Mouse (Mus musculus): Measurements from ENCODE around the gene March4. TPM values are rescaled to one million over a fixed set of nuclear protein-coding genes. Genes with fewer than 3 reads are reported as not detected.

The March4 gene
- polyA plus RNA-seq, 1 experiment from 2014 or later, result not detected

DNA sequence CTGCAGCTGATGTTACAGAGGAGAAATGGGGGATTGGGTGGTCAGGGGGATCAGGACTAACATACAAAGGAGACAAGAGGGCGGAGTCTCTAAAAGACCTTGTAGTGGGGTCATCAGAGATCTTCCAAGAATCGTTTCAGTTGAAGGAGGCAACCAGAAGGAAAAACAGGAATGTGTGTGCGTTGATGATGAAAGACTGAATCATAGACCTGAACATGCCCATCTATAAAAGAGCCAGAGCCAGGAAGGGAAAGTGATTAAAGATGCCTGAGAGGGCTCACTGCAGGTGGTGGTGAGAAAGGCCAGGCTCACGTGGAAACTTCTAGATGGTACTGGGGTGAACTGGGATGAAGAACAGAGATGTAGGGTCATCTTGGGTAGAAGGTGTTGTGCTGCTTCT, 27.2 kb downstream of the March4 start:
- no peaks in the 10 kb centered on the region for H3K27me3 ChIP-seq (ENCODE audit: insufficient read depth, low read length)
- H3K4me3 ChIP-seq (replicated peaks; ENCODE audit: low read depth, low read length), result no peak overlapping the region
- no peak for DNase-seq (ENCODE audit: low spot score)
- no peaks in the 10 kb centered on the region for H3K9me3 ChIP-seq (replicated peaks; ENCODE audit: low read length)
- H3K9ac ChIP-seq (ENCODE audit: low read depth, low read length), result no peak overlapping the region
- ATAC-seq (replicated peaks; ENCODE audit: low FRiP score, low read depth), result no peak
- TF ChIP-seq CTCF (IDR thresholded peaks at IDR 0.05; ENCODE audit: low read depth), result no peak
- 73% methylated on average over 4 of the region's 4 CpGs for WGBS
- H3K27ac ChIP-seq, result no peak overlapping the region
- H3K36me3 ChIP-seq (ENCODE audit: insufficient read depth, low read length), result no peaks in the 10 kb centered on the region
- no peaks in the 10 kb centered on the region for H3K4me1 ChIP-seq (replicated peaks; ENCODE audit: insufficient read depth, low read length)
- H3K4me2 ChIP-seq (ENCODE audit: low read length), result no peak overlapping the region

DNA sequence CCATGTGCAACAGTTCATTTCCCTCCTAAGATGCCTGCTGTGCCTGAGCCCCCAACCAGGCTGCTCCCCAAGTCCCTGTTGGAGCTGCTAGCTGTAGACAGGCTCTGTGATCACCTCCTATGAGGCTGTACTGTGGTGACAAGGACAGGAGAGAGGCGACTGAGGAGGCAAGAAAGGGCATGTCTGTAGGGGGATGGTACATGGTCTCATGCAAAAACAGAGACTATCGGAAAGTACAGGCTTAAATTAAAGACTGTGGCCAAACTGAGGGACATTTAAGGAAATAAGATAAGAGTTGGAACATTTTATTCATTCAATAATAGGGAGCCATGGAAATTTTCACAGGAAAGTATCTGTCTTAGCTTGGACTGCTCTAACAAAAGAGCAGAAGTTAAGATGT, 29.1 kb downstream of the March4 start:
- Histone ChIP-seq H3K27ac (no peak overlapping the region), H3K27me3 (ENCODE audit: insufficient read depth, low read length) (no peaks in the 10 kb centered on the region), H3K36me3 (ENCODE audit: insufficient read depth, low read length) (no peaks in the 10 kb centered on the region), H3K4me3 (replicated peaks; ENCODE audit: low read depth, low read length) (no peak overlapping the region), H3K4me2 (ENCODE audit: low read length) (no peak overlapping the region), H3K9ac (ENCODE audit: low read depth, low read length) (no peak overlapping the region), H3K4me1 (replicated peaks; ENCODE audit: insufficient read depth, low read length) (no peaks in the 10 kb centered on the region), H3K9me3 (replicated peaks; ENCODE audit: low read length) (no peaks in the 10 kb centered on the region)
- no peak for TF ChIP-seq CTCF (IDR thresholded peaks at IDR 0.05; ENCODE audit: low read depth)
- DNase-seq (ENCODE audit: low spot score) (no peak), ATAC-seq (replicated peaks; ENCODE audit: low FRiP score, low read depth) (no peak)
- 86% methylated on average over 2 of the region's 2 CpGs for whole genome bisulfite sequencing

DNA sequence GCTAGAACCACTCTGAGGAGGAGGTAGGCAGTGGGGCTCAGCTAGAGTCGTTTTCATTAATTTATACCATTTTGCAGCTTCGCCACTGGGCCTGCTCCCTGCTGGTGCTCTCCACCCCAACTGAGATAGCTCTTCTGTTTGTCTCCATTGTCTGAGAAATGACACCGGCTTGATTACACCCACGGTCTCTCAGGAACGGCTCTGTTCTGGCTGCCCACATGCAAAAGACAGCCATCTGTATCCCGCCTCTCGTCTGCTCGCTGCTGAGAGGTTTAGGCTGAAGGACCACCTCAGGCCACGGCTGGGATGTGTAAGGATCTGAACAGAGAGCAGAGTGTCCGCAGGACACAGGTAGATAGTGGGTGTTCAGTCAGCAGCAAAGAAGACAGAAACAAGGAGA, 30.5 kb downstream of the March4 start:
- no peaks in the 10 kb centered on the region for H3K27me3 ChIP-seq (ENCODE audit: insufficient read depth, low read length)
- ATAC-seq (replicated peaks; ENCODE audit: low FRiP score, low read depth) (no peak), DNase-seq (ENCODE audit: low spot score) (no peak)
- H3K27ac ChIP-seq, result no peak overlapping the region
- no peak overlapping the region for H3K9ac ChIP-seq (ENCODE audit: low read depth, low read length)
- H3K9me3 ChIP-seq (replicated peaks; ENCODE audit: low read length), result no peaks in the 10 kb centered on the region
- no peak for TF ChIP-seq CTCF (IDR thresholded peaks at IDR 0.05; ENCODE audit: low read depth)
- no peaks in the 10 kb centered on the region for H3K4me1 ChIP-seq (replicated peaks; ENCODE audit: insufficient read depth, low read length)
- no peak overlapping the region for H3K4me2 ChIP-seq (ENCODE audit: low read length)
- 59% methylated on average over 10 of the region's 10 CpGs for WGBS
- H3K4me3 ChIP-seq (replicated peaks; ENCODE audit: low read depth, low read length), result no peak overlapping the region
- H3K36me3 ChIP-seq (ENCODE audit: insufficient read depth, low read length), result no peaks in the 10 kb centered on the region

DNA sequence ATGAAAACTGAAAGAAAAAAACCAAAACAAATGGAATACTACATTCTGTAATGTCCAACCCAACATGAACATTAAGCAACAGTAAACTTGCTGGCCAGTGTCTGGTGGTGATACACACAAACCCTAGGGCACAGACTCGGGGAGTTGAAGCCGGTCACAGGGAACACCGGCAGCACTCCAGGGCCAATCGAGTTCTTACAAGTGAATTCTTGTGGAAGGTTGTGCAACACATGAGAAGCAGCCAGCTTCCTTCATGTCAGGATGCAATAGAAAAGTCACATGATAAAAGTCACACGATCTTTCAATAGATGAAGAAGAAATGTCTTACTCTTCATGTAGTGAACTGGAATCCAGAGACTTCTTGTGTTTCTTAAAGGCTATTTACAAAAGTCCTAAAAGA, 39.1 kb downstream of the March4 start:
- Histone ChIP-seq H3K27me3 (ENCODE audit: insufficient read depth, low read length) (no peaks in the 10 kb centered on the region), H3K4me2 (ENCODE audit: low read length) (no peak overlapping the region)
- no peak for DNase-seq (ENCODE audit: low spot score)

DNA sequence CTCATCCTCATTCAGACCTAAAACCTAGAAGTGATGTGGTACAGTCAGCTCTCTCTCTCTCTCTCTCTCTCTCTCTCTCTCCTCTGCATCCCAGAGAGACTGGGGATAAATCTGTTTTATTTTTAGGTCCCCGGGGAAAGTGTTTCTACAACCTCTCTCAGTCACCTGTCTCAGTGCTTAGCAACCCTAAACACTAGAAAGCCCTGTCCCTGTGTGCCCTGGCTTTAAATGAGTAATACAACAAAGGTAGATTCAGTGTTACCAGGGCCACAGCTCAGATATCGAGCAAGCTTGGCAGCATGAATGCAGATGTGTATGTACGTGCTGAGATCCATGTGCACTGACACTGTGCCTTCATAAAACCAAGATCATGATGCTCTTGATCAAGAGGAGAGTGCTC, 43.3 kb downstream of the March4 start:
- WGBS, result 81% methylated on average over 3 of the region's 3 CpGs
- H3K27ac ChIP-seq, result no peak overlapping the region
- H3K9ac ChIP-seq (ENCODE audit: low read depth, low read length), result no peak overlapping the region
- TF ChIP-seq CTCF (IDR thresholded peaks at IDR 0.05; ENCODE audit: low read depth), result no peak
- H3K9me3 ChIP-seq (replicated peaks; ENCODE audit: low read length), result no peaks in the 10 kb centered on the region
- H3K4me1 ChIP-seq (replicated peaks; ENCODE audit: insufficient read depth, low read length), result no peaks in the 10 kb centered on the region
- H3K4me2 ChIP-seq (ENCODE audit: low read length), result no peak overlapping the region
- no peaks in the 10 kb centered on the region for H3K36me3 ChIP-seq (ENCODE audit: insufficient read depth, low read length)
- DNase-seq (ENCODE audit: low spot score) (no peak), ATAC-seq (replicated peaks; ENCODE audit: low FRiP score, low read depth) (no peak)
- no peak overlapping the region for H3K4me3 ChIP-seq (replicated peaks; ENCODE audit: low read depth, low read length)
- no peaks in the 10 kb centered on the region for H3K27me3 ChIP-seq (ENCODE audit: insufficient read depth, low read length)

More for the DNA sequence above, 39.1 kb downstream of the March4 start:
- Histone ChIP-seq H3K9me3 (replicated peaks; ENCODE audit: low read length) (no peaks in the 10 kb centered on the region), H3K4me1 (replicated peaks; ENCODE audit: insufficient read depth, low read length) (no peaks in the 10 kb centered on the region), H3K27ac (no peak overlapping the region), H3K36me3 (ENCODE audit: insufficient read depth, low read length) (no peaks in the 10 kb centered on the region), H3K9ac (ENCODE audit: low read depth, low read length) (no peak overlapping the region), H3K4me3 (replicated peaks; ENCODE audit: low read depth, low read length) (no peak overlapping the region)
- no peak for TF ChIP-seq CTCF (IDR thresholded peaks at IDR 0.05; ENCODE audit: low read depth)
- 89% methylated on average over 5 of the region's 5 CpGs for WGBS
- ATAC-seq (replicated peaks; ENCODE audit: low FRiP score, low read depth), result no peak

DNA sequence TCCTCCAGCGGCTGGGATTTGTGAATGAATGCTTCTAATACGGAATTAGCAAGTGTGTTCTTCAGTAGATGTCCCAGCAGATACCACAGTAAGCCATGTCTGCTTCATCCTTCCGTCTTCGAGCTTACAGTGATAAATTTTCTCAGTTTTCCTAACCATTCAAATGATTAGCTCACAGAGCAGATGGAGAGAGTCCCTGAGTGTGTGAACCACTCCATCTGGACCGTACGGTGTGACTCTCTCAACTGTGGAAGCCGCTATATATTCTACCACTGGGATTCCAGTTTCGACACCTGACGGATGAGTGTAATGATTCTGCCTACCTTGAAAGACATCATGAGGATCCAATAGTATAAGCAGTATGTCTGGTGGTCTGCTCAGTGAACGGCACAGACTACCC, 44.1 kb downstream of the March4 start:
- Histone ChIP-seq H3K27me3 (ENCODE audit: insufficient read depth, low read length) (no peaks in the 10 kb centered on the region), H3K4me3 (replicated peaks; ENCODE audit: low read depth, low read length) (no peak overlapping the region), H3K27ac (no peak overlapping the region), H3K4me1 (replicated peaks; ENCODE audit: insufficient read depth, low read length) (no peaks in the 10 kb centered on the region), H3K36me3 (ENCODE audit: insufficient read depth, low read length) (no peaks in the 10 kb centered on the region), H3K9ac (ENCODE audit: low read depth, low read length) (no peak overlapping the region), H3K9me3 (replicated peaks; ENCODE audit: low read length) (no peaks in the 10 kb centered on the region), H3K4me2 (ENCODE audit: low read length) (no peak overlapping the region)
- ATAC-seq (replicated peaks; ENCODE audit: low FRiP score, low read depth) (no peak), DNase-seq (ENCODE audit: low spot score) (no peak)
- no peak for TF ChIP-seq CTCF (IDR thresholded peaks at IDR 0.05; ENCODE audit: low read depth)
- WGBS, result 88% methylated on average over 10 of the region's 10 CpGs

DNA sequence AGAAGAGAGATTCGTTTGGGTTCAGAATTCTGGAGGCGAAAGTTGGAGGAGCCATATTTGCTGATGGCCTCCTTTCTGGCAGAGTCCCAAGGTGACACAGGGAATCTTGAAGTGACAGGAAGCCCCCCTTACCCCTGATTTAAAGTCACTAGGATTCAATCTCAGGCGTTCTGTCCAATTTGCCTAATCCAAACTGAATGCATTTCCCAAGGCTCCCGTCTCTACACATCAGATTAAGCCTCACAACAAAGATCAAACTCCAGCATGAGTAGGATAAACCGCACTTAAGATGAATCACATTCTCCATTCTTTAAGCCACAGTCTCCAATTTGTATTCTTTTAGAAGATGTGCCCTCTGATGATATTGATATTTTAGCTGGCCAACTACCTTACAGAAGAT, 45.4 kb downstream of the March4 start:
- Histone ChIP-seq H3K4me3 (replicated peaks; ENCODE audit: low read depth, low read length) (no peak overlapping the region), H3K9ac (ENCODE audit: low read depth, low read length) (no peak overlapping the region), H3K9me3 (replicated peaks; ENCODE audit: low read length) (no peaks in the 10 kb centered on the region), H3K4me1 (replicated peaks; ENCODE audit: insufficient read depth, low read length) (no peaks in the 10 kb centered on the region), H3K4me2 (ENCODE audit: low read length) (no peak overlapping the region), H3K36me3 (ENCODE audit: insufficient read depth, low read length) (no peaks in the 10 kb centered on the region), H3K27ac (no peak overlapping the region), H3K27me3 (ENCODE audit: insufficient read depth, low read length) (no peaks in the 10 kb centered on the region)
- ATAC-seq (replicated peaks; ENCODE audit: low FRiP score, low read depth) (no peak), DNase-seq (ENCODE audit: low spot score) (no peak)
- WGBS, result 81% methylated on average over 5 of the region's 5 CpGs
- no peak for TF ChIP-seq CTCF (IDR thresholded peaks at IDR 0.05; ENCODE audit: low read depth)

Measured in kidney, postnatal 0 days (tissue).